ENCODE assay signal across 32 mouse cellular contexts in the genomic region with DNA sequence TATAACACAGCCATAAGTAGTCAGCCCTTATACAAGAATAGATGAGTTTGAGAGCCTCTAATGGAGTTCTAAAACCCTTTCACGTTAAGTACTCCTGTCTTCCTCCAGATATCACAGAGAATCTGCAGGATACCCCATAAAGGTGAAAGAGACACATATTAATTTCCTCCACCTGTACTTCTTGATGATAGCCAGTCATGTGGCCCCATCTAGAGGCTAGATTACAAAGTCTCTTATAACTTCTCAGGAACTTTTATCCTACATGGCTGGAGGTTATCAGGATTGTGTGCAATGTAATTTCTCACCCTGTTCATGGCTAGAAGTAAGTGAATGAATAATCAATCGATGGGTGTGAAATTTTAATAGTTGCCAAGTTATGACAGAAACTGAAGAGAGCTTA. TPM values are rescaled to one million over a fixed set of nuclear protein-coding genes. Genes with fewer than 3 reads are reported as not detected.
DNase-seq lines count a peak whose midpoint lies in the region; ATAC-seq and TF ChIP-seq lines count a peak whose summit lies in the region.
"Had no signal": no experiment of that assay in that cellular context is flagged by ENCODE, and none has a peak within 500 bp of the region (broad histone marks: within the 10 kb centered on the region; RNA-seq: fewer than 3 reads in every experiment).

No protein-coding gene starts in this region.

- in situ Hi-C loops in CH12.LX (cut with MboI; ENCODE audit: low pct_ligation_motif_present, low pct_unique_long_range_greater_than_20kb, low sequenced_read_pairs): no loop called here

- dilution Hi-C loops in CH12.LX (cut with MboI; ENCODE audit: extremely low pct_ligation_motif_present, extremely low pct_unique_long_range_greater_than_20kb, low sequenced_read_pairs): no loop called here

- TF ChIP-seq CTCF in heart, adult 2 months (IDR thresholded peaks at IDR 0.05): peak; percentile 60
- peak in 1 of 2 experiments; percentile 31; a peak in 1 of 4 replicates for TF ChIP-seq CTCF in CH12.LX (conservative IDR thresholded peaks at IDR 0.05 in 1 of 2, IDR thresholded peaks at IDR 0.05 in 1 of 2; ENCODE audit: low read depth in 2 of 2, low read length in 2 of 2)
- TF ChIP-seq CTCF in stomach, postnatal 0 days (IDR thresholded peaks at IDR 0.05; ENCODE audit: low read depth): peak; percentile 28; the same call in 1 of the 2 replicates

- no peaks in the 10 kb centered on the region for H3K9me3 ChIP-seq in heart, embryonic 11.5 days (replicated peaks; ENCODE audit: control insufficient read depth, low read length)
- no peaks in the 10 kb centered on the region for H3K9me3 ChIP-seq in kidney, embryonic 15.5 days (replicated peaks)
- no peaks in the 10 kb centered on the region for H3K9me3 ChIP-seq in CH12.LX (replicated peaks; ENCODE audit: low read length)
- no peaks in the 10 kb centered on the region for H3K9me3 ChIP-seq in stomach, postnatal 0 days (ENCODE audit: control insufficient read depth, low read length)
- H3K9me3 ChIP-seq: embryonic facial prominence, embryonic 13.5 days; embryonic facial prominence, embryonic 15.5 days; forebrain, embryonic 10.5 days; forebrain, embryonic 12.5 days; G1E had no signal

- no peak for ATAC-seq in heart, embryonic 11.5 days (replicated peaks; ENCODE audit: insufficient number of reproducible peaks, low FRiP score, low TSS enrichment)
- no peak for ATAC-seq in kidney, embryonic 15.5 days (replicated peaks; ENCODE audit: low FRiP score)
- no peak for ATAC-seq in stomach, postnatal 0 days (ENCODE audit: low FRiP score, low TSS enrichment)
- ATAC-seq: activated CD4-positive, CD25-positive, alpha-beta regulatory T cell, adult 4 months; forebrain, embryonic 14.5 days; forebrain, embryonic 16.5 days; Patski had no signal

- TF ChIP-seq EP300 in heart, adult 2 months (IDR thresholded peaks at IDR 0.05; ENCODE audit: insufficient read depth, low read depth, low read length): no peak
- TF ChIP-seq EP300 in CH12.LX (IDR thresholded peaks at IDR 0.05; ENCODE audit: low read length): no peak
- TF ChIP-seq EP300 in stomach, postnatal 0 days (optimal IDR thresholded peaks at IDR 0.05): no peak

- no peaks in the 10 kb centered on the region for H3K4me1 ChIP-seq in heart, adult 2 months (ENCODE audit: control insufficient read depth, insufficient read depth, low read length)
- H3K4me1 ChIP-seq in heart, embryonic 11.5 days (ENCODE audit: control insufficient read depth, insufficient read depth, low read length): no peaks in the 10 kb centered on the region
- no peaks in the 10 kb centered on the region for H3K4me1 ChIP-seq in kidney, embryonic 15.5 days
- H3K4me1 ChIP-seq in CH12.LX (ENCODE audit: control insufficient read depth in 1 of 2, insufficient read depth in 2 of 2): no peaks in the 10 kb centered on the region
- no peaks in the 10 kb centered on the region for H3K4me1 ChIP-seq in stomach, postnatal 0 days (replicated peaks; ENCODE audit: control insufficient read depth, insufficient read depth)
- H3K4me1 ChIP-seq: embryonic facial prominence, embryonic 13.5 days; embryonic facial prominence, embryonic 15.5 days; forebrain, embryonic 10.5 days; forebrain, embryonic 12.5 days had no signal

- intact Hi-C loops in heart, adult 2 months (cut with DNase I): no loop called here

- no peak for TF ChIP-seq POLR2A in heart, adult 2 months (IDR thresholded peaks at IDR 0.05; ENCODE audit: insufficient read depth, low read depth, low read length)
- TF ChIP-seq POLR2A in CH12.LX (IDR thresholded peaks at IDR 0.05; ENCODE audit: low read depth, low read length): no peak

- H3K4me2 ChIP-seq in heart, embryonic 11.5 days: no peak overlapping the region
- no peak overlapping the region for H3K4me2 ChIP-seq in kidney, embryonic 15.5 days
- no peak overlapping the region for H3K4me2 ChIP-seq in CH12.LX (ENCODE audit: insufficient read depth, low read depth, poor library complexity, severe bottlenecking)
- H3K4me2 ChIP-seq in stomach, postnatal 0 days (replicated peaks; ENCODE audit: low read depth): no peak overlapping the region
- H3K4me2 ChIP-seq: embryonic facial prominence, embryonic 13.5 days; embryonic facial prominence, embryonic 15.5 days; forebrain, embryonic 12.5 days had no signal

- peak; percentile 20 for TF ChIP-seq RAD21 in CH12.LX (IDR thresholded peaks at IDR 0.05; ENCODE audit: low read depth, low read length)

- no peaks in the 10 kb centered on the region for H3K36me3 ChIP-seq in heart, adult 2 months (ENCODE audit: control insufficient read depth, insufficient read depth, low read length)
- H3K36me3 ChIP-seq in heart, embryonic 11.5 days (ENCODE audit: control insufficient read depth, insufficient read depth, low read length): no peaks in the 10 kb centered on the region
- no peaks in the 10 kb centered on the region for H3K36me3 ChIP-seq in kidney, embryonic 15.5 days
- H3K36me3 ChIP-seq in CH12.LX (replicated peaks in 1 of 2; ENCODE audit: control insufficient read depth in 1 of 2, insufficient read depth in 1 of 2, low read length in 1 of 2): no peaks in the 10 kb centered on the region
- H3K36me3 ChIP-seq in stomach, postnatal 0 days (ENCODE audit: control insufficient read depth, insufficient read depth, low read length): no peaks in the 10 kb centered on the region
- H3K36me3 ChIP-seq: embryonic facial prominence, embryonic 13.5 days; embryonic facial prominence, embryonic 15.5 days; forebrain, embryonic 10.5 days; forebrain, embryonic 12.5 days; G1E had no signal

- H3K4me3 ChIP-seq in heart, adult 2 months: no peak overlapping the region
- H3K4me3 ChIP-seq in heart, embryonic 11.5 days (ENCODE audit: low read depth, low read length): no peak overlapping the region
- H3K4me3 ChIP-seq in kidney, embryonic 15.5 days (replicated peaks): no peak overlapping the region
- H3K4me3 ChIP-seq in CH12.LX (replicated peaks in 1 of 3; ENCODE audit: low read depth in 2 of 3, low read length in 2 of 3, poor library complexity in 1 of 3): no peak overlapping the region
- no peak overlapping the region for H3K4me3 ChIP-seq in stomach, postnatal 0 days (ENCODE audit: low read depth, low read length)
- H3K4me3 ChIP-seq: embryonic facial prominence, embryonic 13.5 days; embryonic facial prominence, embryonic 15.5 days; erythroblast, embryonic 14.5 days; forebrain, embryonic 10.5 days; forebrain, embryonic 12.5 days had no signal

- no peak overlapping the region for H3K9ac ChIP-seq in heart, adult 2 months (ENCODE audit: low read depth, low read length)
- no peak overlapping the region for H3K9ac ChIP-seq in heart, embryonic 11.5 days (ENCODE audit: low read depth, low read length)
- H3K9ac ChIP-seq in kidney, embryonic 15.5 days: no peak overlapping the region
- H3K9ac ChIP-seq in CH12.LX (ENCODE audit: insufficient read depth, low read depth): no peak overlapping the region
- no peak overlapping the region for H3K9ac ChIP-seq in stomach, postnatal 0 days (ENCODE audit: low read length)
- H3K9ac ChIP-seq: embryonic facial prominence, embryonic 13.5 days; embryonic facial prominence, embryonic 15.5 days; forebrain, embryonic 12.5 days had no signal

- 47% methylated on average over 2 of the region's 2 CpGs for WGBS in heart, adult 2 months
- 64% methylated on average over 2 of the region's 2 CpGs for WGBS in heart, embryonic 11.5 days (ENCODE audit: insufficient replicate concordance)
- WGBS in kidney, embryonic 15.5 days: 75% methylated on average over 2 of the region's 2 CpGs
- 62% methylated on average over 2 of the region's 2 CpGs for WGBS in stomach, postnatal 0 days

- no peak for DNase-seq in heart, adult 2 months
- peak; percentile 7 for DNase-seq in kidney, adult 9 months
- DNase-seq in CH12.LX (ENCODE audit: extremely low read depth) (no peak), adipocyte (ENCODE audit: low spot score) (no peak)
- no peak for DNase-seq in stomach, postnatal 0 days (ENCODE audit: low spot score)
- DNase-seq: adrenal gland, adult 2 months; adrenal gland, postnatal 10 days; adrenal gland, postnatal 25 days; cerebellum, adult 11 months; cerebellum, adult 18-20 months; cerebellum, adult 8-10 months; cerebellum, adult 9-11 months; cerebellum, postnatal 14 days; cerebellum, postnatal 36 days; embryo, embryonic 11 days had no signal

- no peaks in the 10 kb centered on the region for H3K79me2 ChIP-seq in heart, adult 2 months (replicated peaks; ENCODE audit: control insufficient read depth, insufficient read depth, low read length)
- H3K79me2 ChIP-seq in CH12.LX (replicated peaks; ENCODE audit: control insufficient read depth, extremely low read depth, insufficient read depth, poor library complexity, severe bottlenecking): no peaks in the 10 kb centered on the region

- no peak overlapping the region for H3K27ac ChIP-seq in heart, adult 2 months
- H3K27ac ChIP-seq in heart, embryonic 11.5 days (ENCODE audit: low read depth, low read length): no peak overlapping the region
- no peak overlapping the region for H3K27ac ChIP-seq in kidney, embryonic 15.5 days
- H3K27ac ChIP-seq in CH12.LX (ENCODE audit: insufficient read depth, low read depth): no peak overlapping the region
- H3K27ac ChIP-seq in stomach, postnatal 0 days (replicated peaks): no peak overlapping the region
- H3K27ac ChIP-seq: embryonic facial prominence, embryonic 13.5 days; embryonic facial prominence, embryonic 15.5 days; forebrain, embryonic 10.5 days; forebrain, embryonic 12.5 days had no signal

- H3K27me3 ChIP-seq in heart, adult 2 months (ENCODE audit: control insufficient read depth, insufficient read depth, low read length): no peaks in the 10 kb centered on the region
- no peaks in the 10 kb centered on the region for H3K27me3 ChIP-seq in heart, embryonic 11.5 days (ENCODE audit: control insufficient read depth, insufficient read depth, low read length)
- no peaks in the 10 kb centered on the region for H3K27me3 ChIP-seq in kidney, embryonic 15.5 days
- no peaks in the 10 kb centered on the region for H3K27me3 ChIP-seq in CH12.LX (replicated peaks)
- no peaks in the 10 kb centered on the region for H3K27me3 ChIP-seq in stomach, postnatal 0 days (ENCODE audit: control insufficient read depth, insufficient read depth, low read length)
- H3K27me3 ChIP-seq: embryonic facial prominence, embryonic 13.5 days; embryonic facial prominence, embryonic 15.5 days; forebrain, embryonic 12.5 days; Patski had no signal

RNA-seq across cellular contexts. Expression of gene Olfr690, which starts 8.6 kb away (rescaled TPM):
- not detected for total RNA-seq in heart, adult 2 months (2021)
- polyA plus RNA-seq in heart, adult 2 months (2012; rRNA removed): not detected in 2 replicates
- not detected in 2 replicates for polyA plus RNA-seq in heart, embryonic 11.5 days (2014; fragmentation: Nextera tagmentation; extraction: Ambion mirVana)
- polyA plus RNA-seq in kidney, embryonic 15.5 days (2015; fragmentation: Nextera tagmentation; extraction: Ambion mirVana): not detected in 2 replicates
- not detected in 2 replicates for total RNA-seq in CH12.LX (2012; rRNA removed)
- not detected in 2 replicates for total RNA-seq in CH12.LX (2014; rRNA removed)
- polyA plus RNA-seq in CH12.LX (2012; ENCODE audit: insufficient read length, low read depth): not detected in 2 replicates
- not detected in 2 replicates for polyA plus RNA-seq in stomach, postnatal 0 days (2015; fragmentation: Nextera tagmentation; extraction: Ambion mirVana)
- total RNA-seq: adrenal gland, adult 2 months; adrenal gland, postnatal 10 days; adrenal gland, postnatal 25 days; adrenal gland, postnatal 4 days; common myeloid progenitor, adult 5-6 weeks had no signal
- polyA plus RNA-seq: activated CD4-positive, CD25-positive, alpha-beta regulatory T cell, adult 4 months; adrenal gland, adult 2 months; C2C12; embryonic facial prominence, embryonic 11.5 days; embryonic facial prominence, embryonic 13.5 days; erythroblast, embryonic 14.5 days; forebrain, embryonic 10.5 days; forebrain, embryonic 12.5 days; forebrain, embryonic 14.5 days; forebrain, embryonic 16.5 days; G1E; Patski had no signal

RNA-seq across cellular contexts. Expression of gene Olfr689, which starts 14.3 kb away (rescaled TPM):
- total RNA-seq in heart, adult 2 months (2021): not detected
- polyA plus RNA-seq in heart, adult 2 months (2012; rRNA removed): not detected in 2 replicates
- not detected in 2 replicates for polyA plus RNA-seq in heart, embryonic 11.5 days (2014; fragmentation: Nextera tagmentation; extraction: Ambion mirVana)
- not detected in 2 replicates for polyA plus RNA-seq in kidney, embryonic 15.5 days (2015; fragmentation: Nextera tagmentation; extraction: Ambion mirVana)
- total RNA-seq in CH12.LX (2012; rRNA removed): not detected in 2 replicates
- total RNA-seq in CH12.LX (2014; rRNA removed): not detected in 2 replicates
- not detected in 2 replicates for polyA plus RNA-seq in CH12.LX (2012; ENCODE audit: insufficient read length, low read depth)
- 0.04 TPM in 1 of 2 replicates, not detected in the other for polyA plus RNA-seq in stomach, postnatal 0 days (2015; fragmentation: Nextera tagmentation; extraction: Ambion mirVana)
- total RNA-seq: adrenal gland, adult 2 months; adrenal gland, postnatal 10 days; adrenal gland, postnatal 25 days; adrenal gland, postnatal 4 days; common myeloid progenitor, adult 5-6 weeks had no signal
- polyA plus RNA-seq: activated CD4-positive, CD25-positive, alpha-beta regulatory T cell, adult 4 months; adrenal gland, adult 2 months; brain, embryonic 14.5 days; C2C12; embryonic facial prominence, embryonic 11.5 days; embryonic facial prominence, embryonic 13.5 days; erythroblast, embryonic 14.5 days; forebrain, embryonic 10.5 days; forebrain, embryonic 12.5 days; forebrain, embryonic 14.5 days; forebrain, embryonic 16.5 days; G1E had no signal

RNA-seq across cellular contexts. Expression of gene Olfr691, which starts 16.8 kb away (rescaled TPM):
- total RNA-seq in heart, adult 2 months (2021): not detected
- 0.15 TPM in 1 of 2 replicates, not detected in the other for polyA plus RNA-seq in heart, adult 2 months (2012; rRNA removed)
- not detected in 2 replicates for polyA plus RNA-seq in heart, embryonic 11.5 days (2014; fragmentation: Nextera tagmentation; extraction: Ambion mirVana)
- polyA plus RNA-seq in kidney, embryonic 15.5 days (2015; fragmentation: Nextera tagmentation; extraction: Ambion mirVana): not detected in 2 replicates
- total RNA-seq in CH12.LX (2012; rRNA removed) (not detected in 2 replicates), CH12.LX (2014; rRNA removed) (not detected in 2 replicates)
- polyA plus RNA-seq in CH12.LX (2012; ENCODE audit: insufficient read length, low read depth): not detected in 2 replicates
- not detected in 2 replicates for polyA plus RNA-seq in stomach, postnatal 0 days (2015; fragmentation: Nextera tagmentation; extraction: Ambion mirVana)
- total RNA-seq: adrenal gland, adult 2 months; adrenal gland, postnatal 10 days; adrenal gland, postnatal 25 days; adrenal gland, postnatal 4 days; common myeloid progenitor, adult 5-6 weeks had no signal
- polyA plus RNA-seq: adrenal gland, adult 2 months; C2C12; embryonic facial prominence, embryonic 11.5 days; erythroblast, embryonic 14.5 days; forebrain, embryonic 12.5 days; forebrain, embryonic 14.5 days; G1E; Patski had no signal

RNA-seq across cellular contexts. Expression of gene Olfr688, which starts 37.4 kb away (rescaled TPM):
- not detected for total RNA-seq in heart, adult 2 months (2021)
- polyA plus RNA-seq in heart, adult 2 months (2012; rRNA removed): not detected in 2 replicates
- not detected in 2 replicates for polyA plus RNA-seq in heart, embryonic 11.5 days (2014; fragmentation: Nextera tagmentation; extraction: Ambion mirVana)
- not detected in 2 replicates for polyA plus RNA-seq in kidney, embryonic 15.5 days (2015; fragmentation: Nextera tagmentation; extraction: Ambion mirVana)
- not detected in 2 replicates for total RNA-seq in CH12.LX (2012; rRNA removed)
- total RNA-seq in CH12.LX (2014; rRNA removed): not detected in 2 replicates
- not detected in 2 replicates for polyA plus RNA-seq in CH12.LX (2012; ENCODE audit: insufficient read length, low read depth)
- not detected in 2 replicates for polyA plus RNA-seq in stomach, postnatal 0 days (2015; fragmentation: Nextera tagmentation; extraction: Ambion mirVana)
- total RNA-seq: adrenal gland, adult 2 months; adrenal gland, postnatal 10 days; adrenal gland, postnatal 25 days; adrenal gland, postnatal 4 days; common myeloid progenitor, adult 5-6 weeks; G1E had no signal
- polyA plus RNA-seq: activated CD4-positive, CD25-positive, alpha-beta regulatory T cell, adult 4 months; adrenal gland, adult 2 months; brain, embryonic 14.5 days; C2C12; embryonic facial prominence, embryonic 11.5 days; embryonic facial prominence, embryonic 13.5 days; erythroblast, embryonic 14.5 days; forebrain, embryonic 10.5 days; forebrain, embryonic 12.5 days; forebrain, embryonic 14.5 days; forebrain, embryonic 16.5 days; G1E; Patski had no signal

RNA-seq across cellular contexts. Expression of gene Olfr692, which starts 42.7 kb away (rescaled TPM):
- not detected for total RNA-seq in heart, adult 2 months (2021)
- polyA plus RNA-seq in heart, adult 2 months (2012; rRNA removed): not detected in 2 replicates
- not detected in 2 replicates for polyA plus RNA-seq in heart, embryonic 11.5 days (2014; fragmentation: Nextera tagmentation; extraction: Ambion mirVana)
- polyA plus RNA-seq in kidney, embryonic 15.5 days (2015; fragmentation: Nextera tagmentation; extraction: Ambion mirVana): not detected in 2 replicates
- total RNA-seq in CH12.LX (2012; rRNA removed) (not detected in 2 replicates), CH12.LX (2014; rRNA removed) (not detected in 2 replicates)
- not detected in 2 replicates for polyA plus RNA-seq in CH12.LX (2012; ENCODE audit: insufficient read length, low read depth)
- not detected in 2 replicates for polyA plus RNA-seq in stomach, postnatal 0 days (2015; fragmentation: Nextera tagmentation; extraction: Ambion mirVana)
- total RNA-seq: adrenal gland, adult 2 months; adrenal gland, postnatal 10 days; adrenal gland, postnatal 25 days; adrenal gland, postnatal 4 days; common myeloid progenitor, adult 5-6 weeks; G1E had no signal
- polyA plus RNA-seq: activated CD4-positive, CD25-positive, alpha-beta regulatory T cell, adult 4 months; adrenal gland, adult 2 months; brain, embryonic 14.5 days; C2C12; embryonic facial prominence, embryonic 11.5 days; embryonic facial prominence, embryonic 13.5 days; erythroblast, embryonic 14.5 days; forebrain, embryonic 10.5 days; forebrain, embryonic 12.5 days; forebrain, embryonic 14.5 days; forebrain, embryonic 16.5 days; G1E; Patski had no signal
